Mouse (Mus musculus) liver, embryonic 15.5 days (tissue): Measurements from ENCODE around the gene Nr1h2. TPM values are rescaled to one million over a fixed set of nuclear protein-coding genes. Genes with fewer than 3 reads are reported as not detected.

Experiments used
- ATAC-seq: fragments of 200-750 bp; cut with Nextera tagmentation; 2 replicates; pipeline ENCODE4 v1.8.0; 2017; ENCODE audit warnings: moderate number of reproducible peaks, mild to moderate bottlenecking, moderate library complexity; ENCODE audit not compliant: insufficient read depth
- H3K27ac ChIP-seq: fragments of 300-500 bp; sonication (generic); replicated peaks from 2 replicates; pipeline ENCODE4 v1.5.1; 2015; ENCODE audit warnings: mild to moderate bottlenecking, inconsistent platforms
- H3K27me3 ChIP-seq: fragments of 300-500 bp; sonication (generic); 2 replicates; pipeline ENCODE4 v1.6.1; 2015; ENCODE audit warnings: mild to moderate bottlenecking, inconsistent platforms
- H3K36me3 ChIP-seq: fragments of 300-500 bp; sonication (generic); replicated peaks from 2 replicates; pipeline ENCODE4 v1.6.1; 2015; ENCODE audit warnings: moderate library complexity, mild to moderate bottlenecking, inconsistent platforms
- H3K4me1 ChIP-seq: fragments of 300-500 bp; sonication (generic); replicated peaks from 2 replicates; pipeline ENCODE4 v1.6.1; 2015; ENCODE audit warnings: inconsistent platforms
- H3K4me2 ChIP-seq: fragments of 300-500 bp; sonication (generic); 2 replicates; pipeline ENCODE4 v1.6.1; 2015; ENCODE audit warnings: moderate library complexity, mild to moderate bottlenecking, inconsistent platforms
- H3K4me3 ChIP-seq: fragments of 300-500 bp; sonication (generic); replicated peaks from 2 replicates; pipeline ENCODE4 v1.5.1; 2015; ENCODE audit warnings: mild to moderate bottlenecking, inconsistent platforms
- H3K9ac ChIP-seq: fragments of 300-500 bp; sonication (generic); 2 replicates; pipeline ENCODE4 v1.6.1; 2015; ENCODE audit warnings: moderate library complexity, mild to moderate bottlenecking, inconsistent platforms
- H3K9me3 ChIP-seq: fragments of 300-500 bp; sonication (generic); replicated peaks from 2 replicates; pipeline ENCODE4 v1.6.1; 2016; ENCODE audit warnings: inconsistent platforms
- WGBS: fragments of 180-500 bp; shearing (Covaris S2); methylation state at CpG from one replicate; pipeline ENCODE4 v1.1.7; 2015; ENCODE audit warnings: mixed read lengths; ENCODE audit not compliant: insufficient replicate concordance; 5-methylcytosine and 5-hydroxymethylcytosine counted together
- microRNA-seq: library from miRNA; unstranded; fragments of <30 nt; microRNA quantifications from one replicate; pipeline ENCODE4, GENCODE M21; 2016
- polyA plus RNA-seq: library from polyadenylated mRNA; unstranded; fragments of >200 nt; fragmentation: Nextera tagmentation; extraction: Ambion mirVana; gene quantifications from 2 replicates; pipeline ENCODE4 v1.2.1, GENCODE M21; 2015

Gene Nr1h2
- polyA plus RNA-seq, 1 experiment from 2014 or later, result 45.9 TPM

GRCm38 (mm10) chr7:44500046-44500445, 53.7 kb downstream of the Nr1h2 start:
- H3K4me1 ChIP-seq, result peaks cover 39% of the 10 kb centered on the region
- no peak overlapping the region for H3K27ac ChIP-seq
- peaks cover 32% of the 10 kb centered on the region for H3K27me3 ChIP-seq
- ATAC-seq, result no peak
- H3K36me3 ChIP-seq, result no peaks in the 10 kb centered on the region
- no peak overlapping the region for H3K9ac ChIP-seq
- WGBS, result 52% methylated on average over 20 of the region's 20 CpGs
- H3K9me3 ChIP-seq, result no peaks in the 10 kb centered on the region
- no peak overlapping the region for H3K4me2 ChIP-seq
- H3K4me3 ChIP-seq, result no peak overlapping the region

Small RNA genes within 50 kb of the gene (microRNA-seq; reads per million reads assigned to microRNA genes)
- not detected for gene Mir7053

Other genes with a start within 250 kb of the Nr1h2 start
- gene Clec11a, start 247.0 kb downstream of the Nr1h2 start, polyA plus RNA-seq, result 0.54 and 0.63 TPM in 2 replicates
- 0.05 and 0.06 TPM in 2 replicates for gene Shank1, start 243.7 kb downstream of the Nr1h2 start, polyA plus RNA-seq
- gene Syt3, start 169.8 kb downstream of the Nr1h2 start, polyA plus RNA-seq, result not detected in 2 replicates
- gene 1700008O03Rik, start 168.1 kb downstream of the Nr1h2 start, polyA plus RNA-seq, result 0.16 TPM in 1 of 2 replicates, not detected in the other
- gene Lrrc4b, start 124.9 kb downstream of the Nr1h2 start, polyA plus RNA-seq, result 0.03 TPM in 1 of 2 replicates, not detected in the other
- gene Aspdh, start 88.6 kb downstream of the Nr1h2 start, polyA plus RNA-seq, result 14.3 and 17.3 TPM in 2 replicates
- 175 and 198 TPM in 2 replicates for gene Josd2, start 86.0 kb downstream of the Nr1h2 start, polyA plus RNA-seq
- 45.9 and 55.4 TPM in 2 replicates for gene Emc10, start 57.4 kb downstream of the Nr1h2 start, polyA plus RNA-seq
- 1.7 and 2.0 TPM in 2 replicates for gene Fam71e1, start 57.4 kb downstream of the Nr1h2 start, polyA plus RNA-seq
- gene Mybpc2, start 29.3 kb downstream of the Nr1h2 start, polyA plus RNA-seq, result 0.08 and 0.10 TPM in 2 replicates
- gene Spib, start 21.9 kb downstream of the Nr1h2 start, polyA plus RNA-seq, result 0.85 and 0.89 TPM in 2 replicates
- gene Pold1, start 5.1 kb downstream of the Nr1h2 start, polyA plus RNA-seq, result 51.9 and 54.8 TPM in 2 replicates
- gene Napsa, start 18.4 kb upstream of the Nr1h2 start, polyA plus RNA-seq, result 13.8 and 14.2 TPM in 2 replicates
- 0.05 TPM in 2 replicates for gene Kcnc3, start 36.7 kb upstream of the Nr1h2 start, polyA plus RNA-seq
- 0.18 and 0.41 TPM in 2 replicates for gene Myh14, start 116.9 kb upstream of the Nr1h2 start, polyA plus RNA-seq
- not detected in 2 replicates for gene Izumo2, start 154.8 kb upstream of the Nr1h2 start, polyA plus RNA-seq
- gene Vrk3, start 194.5 kb upstream of the Nr1h2 start, polyA plus RNA-seq, result 28.1 and 30.0 TPM in 2 replicates
- gene Zfp473, start 197.1 kb upstream of the Nr1h2 start, polyA plus RNA-seq, result 0.94 and 1.0 TPM in 2 replicates